Mouse (Mus musculus): ENCODE results near the gene Ppef1. TPM values are rescaled to one million over a fixed set of nuclear protein-coding genes. Genes with fewer than 3 reads are reported as not detected.

The Ppef1 gene
- polyA plus RNA-seq, 1 experiment from 2014 or later: 3.0 TPM

DNA sequence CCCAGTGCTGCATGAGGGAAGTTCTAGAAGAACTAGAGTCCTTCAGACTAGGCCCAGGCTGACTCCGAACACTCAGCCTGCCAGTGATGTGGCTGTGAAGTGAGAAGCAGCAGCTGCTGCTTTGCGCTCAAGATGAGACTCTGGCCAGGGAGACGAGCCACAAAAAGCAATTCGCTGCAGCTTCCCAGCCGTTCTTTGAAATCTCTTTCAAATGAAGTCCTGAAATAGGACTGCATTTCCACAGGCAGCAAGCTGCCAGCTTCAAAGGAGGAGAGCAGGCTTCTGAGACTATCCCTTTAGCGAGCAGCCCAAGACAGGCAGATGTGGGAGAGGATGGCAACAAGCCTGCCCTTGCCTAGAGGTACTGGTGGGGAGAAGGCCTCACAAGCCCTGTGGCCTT lies 142.6 kb downstream of the Ppef1 start:
- Histone ChIP-seq H3K27ac (replicated peaks) (no peak overlapping the region), H3K9ac (no peak overlapping the region), H3K4me2 (no peak overlapping the region), H3K4me1 (replicated peaks) (no peaks in the 10 kb centered on the region), H3K4me3 (no peak overlapping the region), H3K36me3 (no peaks in the 10 kb centered on the region), H3K27me3 (no peaks in the 10 kb centered on the region), H3K9me3 (no peaks in the 10 kb centered on the region)
- ATAC-seq (ENCODE audit: low FRiP score, low read depth): no peak
- 82% methylated on average over 6 of the region's 6 CpGs for WGBS

DNA sequence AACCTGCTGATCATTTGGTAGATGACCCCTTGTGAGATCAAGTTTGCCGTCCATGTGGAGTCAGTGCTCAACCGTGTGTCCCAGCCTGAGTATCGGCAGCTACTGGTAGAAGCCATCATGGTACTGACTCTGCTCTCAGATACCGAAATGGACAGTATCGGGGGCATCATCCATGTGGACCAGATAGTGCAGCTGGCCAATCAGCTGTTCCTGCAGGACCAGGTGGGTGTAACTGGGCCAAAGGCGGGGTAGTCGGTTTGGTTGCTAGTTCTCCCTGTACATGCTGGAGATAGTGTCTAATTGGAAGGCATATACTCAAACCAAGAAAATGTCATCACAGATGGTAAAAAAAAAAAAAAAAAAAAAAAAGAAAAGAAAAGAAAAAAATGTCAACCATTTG lies 145.4 kb downstream of the Ppef1 start:
- Histone ChIP-seq H3K4me3 (no peak overlapping the region), H3K9me3 (no peaks in the 10 kb centered on the region), H3K9ac (no peak overlapping the region), H3K4me1 (replicated peaks) (no peaks in the 10 kb centered on the region), H3K36me3 (no peaks in the 10 kb centered on the region), H3K27ac (replicated peaks) (no peak overlapping the region), H3K4me2 (no peak overlapping the region), H3K27me3 (no peaks in the 10 kb centered on the region)
- 95% methylated on average over 7 of the region's 7 CpGs for WGBS
- no peak for ATAC-seq (ENCODE audit: low FRiP score, low read depth)

- no peak overlapping the region for H3K4me2 ChIP-seq
- no peaks in the 10 kb centered on the region for H3K9me3 ChIP-seq
- no peak for ATAC-seq (ENCODE audit: low FRiP score, low read depth)
- H3K4me1 ChIP-seq (replicated peaks): no peaks in the 10 kb centered on the region
- no peak overlapping the region for H3K4me3 ChIP-seq
- H3K27me3 ChIP-seq: no peaks in the 10 kb centered on the region
- no peaks in the 10 kb centered on the region for H3K36me3 ChIP-seq
- H3K9ac ChIP-seq: no peak overlapping the region
- WGBS: 65% methylated on average over 4 of the region's 4 CpGs
- H3K27ac ChIP-seq (replicated peaks): no peak overlapping the region
These were observed 147.0 kb downstream of the Ppef1 start for GRCm38 (mm10) chrX:160588523-160588922.

- H3K9ac ChIP-seq: no peak overlapping the region
- no peak overlapping the region for H3K4me2 ChIP-seq
- no peak overlapping the region for H3K4me3 ChIP-seq
- no peak overlapping the region for H3K27ac ChIP-seq (replicated peaks)
- no peaks in the 10 kb centered on the region for H3K9me3 ChIP-seq
- H3K36me3 ChIP-seq: no peaks in the 10 kb centered on the region
- no peak for ATAC-seq (ENCODE audit: low FRiP score, low read depth)
- 61% methylated on average over 1 of the region's 1 CpGs for WGBS
- no peaks in the 10 kb centered on the region for H3K4me1 ChIP-seq (replicated peaks)
- no peaks in the 10 kb centered on the region for H3K27me3 ChIP-seq
These were observed 150.5 kb downstream of the Ppef1 start for GRCm38 (mm10) chrX:160585110-160585509.

DNA sequence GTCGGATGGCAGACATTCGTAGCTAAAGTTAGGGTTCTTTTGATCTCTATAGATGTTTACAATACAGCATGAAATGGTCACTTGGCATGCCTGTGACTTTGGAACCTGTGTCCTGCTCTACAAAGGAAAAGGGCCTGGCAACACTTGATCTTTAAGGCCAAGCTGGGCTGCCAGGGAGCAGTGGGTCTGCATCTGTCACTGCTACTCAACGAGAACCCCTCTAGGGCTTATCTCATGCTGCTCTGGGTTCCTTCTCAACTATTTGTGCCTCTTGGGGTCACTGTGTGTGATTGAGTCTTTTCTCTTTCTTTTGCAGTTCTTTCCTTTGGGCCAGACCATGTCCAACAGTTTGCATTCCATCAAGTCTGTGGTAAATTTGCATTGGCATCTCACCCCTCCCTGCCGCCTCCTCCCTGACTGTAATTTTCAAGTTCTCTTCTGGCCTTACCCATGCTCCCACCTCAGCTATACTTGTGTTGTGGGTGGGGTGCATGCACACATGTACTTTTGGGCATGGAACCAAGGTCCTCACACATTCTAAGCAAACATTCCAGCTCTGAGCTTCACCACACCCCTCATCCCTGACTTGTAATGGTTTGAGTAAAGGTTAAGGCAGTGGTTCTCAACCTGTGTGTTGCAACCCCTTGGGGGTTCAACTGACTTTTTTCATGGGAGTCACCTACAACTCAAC lies 151.3 kb downstream of the Ppef1 start:
- H3K4me2 ChIP-seq: no peak overlapping the region
- WGBS: 88% methylated on average over 4 of the region's 4 CpGs
- H3K36me3 ChIP-seq: no peaks in the 10 kb centered on the region
- no peaks in the 10 kb centered on the region for H3K27me3 ChIP-seq
- H3K4me3 ChIP-seq: no peak overlapping the region
- no peaks in the 10 kb centered on the region for H3K9me3 ChIP-seq
- no peak overlapping the region for H3K27ac ChIP-seq (replicated peaks)
- no peak overlapping the region for H3K9ac ChIP-seq
- no peak for ATAC-seq (ENCODE audit: low FRiP score, low read depth)
- no peaks in the 10 kb centered on the region for H3K4me1 ChIP-seq (replicated peaks)

DNA sequence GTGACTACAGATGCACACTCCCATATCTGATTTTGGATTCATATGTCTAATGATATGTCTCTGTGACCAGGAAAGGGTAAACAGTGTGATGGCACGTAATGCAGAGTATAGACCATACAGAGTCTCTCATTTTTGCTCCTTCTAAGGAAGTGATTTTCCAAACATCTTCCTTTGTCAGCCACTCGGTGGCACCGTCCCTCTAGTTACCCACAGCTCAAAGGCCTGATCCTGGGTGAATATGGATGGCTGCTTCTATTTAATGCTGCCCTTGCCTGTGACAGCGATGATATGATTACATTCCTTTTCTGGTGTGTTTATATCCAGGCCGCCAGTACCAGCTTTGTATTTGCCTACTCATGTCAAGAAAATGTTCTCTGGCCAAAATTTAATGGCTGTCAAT lies 152.0 kb downstream of the Ppef1 start:
- peak; percentile 48; the same call in 1 of the 2 replicates for ATAC-seq (ENCODE audit: low FRiP score, low read depth)
- H3K36me3 ChIP-seq: no peaks in the 10 kb centered on the region

More for the DNA sequence above, 152.0 kb downstream of the Ppef1 start:
- H3K4me1 ChIP-seq (replicated peaks): no peaks in the 10 kb centered on the region
- WGBS: 73% methylated on average over 5 of the region's 5 CpGs
- H3K27ac ChIP-seq (replicated peaks): no peak overlapping the region
- no peak overlapping the region for H3K4me2 ChIP-seq
- H3K9ac ChIP-seq: no peak overlapping the region
- H3K4me3 ChIP-seq: no peak overlapping the region
- H3K9me3 ChIP-seq: no peaks in the 10 kb centered on the region
- no peaks in the 10 kb centered on the region for H3K27me3 ChIP-seq

Other genes with a start within 250 kb of the Ppef1 start
- gene Phka2, start 233.6 kb downstream of the Ppef1 start, polyA plus RNA-seq (2015; fragmentation: Nextera tagmentation; extraction: Ambion mirVana): 10.3 and 10.8 TPM in 2 replicates
- gene Rs1, start 32.2 kb upstream of the Ppef1 start, polyA plus RNA-seq (2015; fragmentation: Nextera tagmentation; extraction: Ambion mirVana): 0.05 and 0.06 TPM in 2 replicates
- not detected in 2 replicates for gene Gja6, start 171.3 kb upstream of the Ppef1 start, polyA plus RNA-seq (2015; fragmentation: Nextera tagmentation; extraction: Ambion mirVana)